Mouse (Mus musculus) right cerebral cortex, postnatal 10 days (tissue): ENCODE data around the gene Lnpep.
A peak's percentile ranks its signal among the peaks of the same experiment; 100 is the strongest.
"Not testable (repeated sequence)": the region's sequence is repeated elsewhere in the genome, so short reads cannot be mapped to it uniquely, and the experiment has no call there.

Experiments
- DNase-seq, 2 experiments: peaks; one replicate each; pipeline ENCODE4 v3.0.0; 2021; ENCODE audit warnings: low spot score in 2 of 2

Lnpep gene

DNA sequence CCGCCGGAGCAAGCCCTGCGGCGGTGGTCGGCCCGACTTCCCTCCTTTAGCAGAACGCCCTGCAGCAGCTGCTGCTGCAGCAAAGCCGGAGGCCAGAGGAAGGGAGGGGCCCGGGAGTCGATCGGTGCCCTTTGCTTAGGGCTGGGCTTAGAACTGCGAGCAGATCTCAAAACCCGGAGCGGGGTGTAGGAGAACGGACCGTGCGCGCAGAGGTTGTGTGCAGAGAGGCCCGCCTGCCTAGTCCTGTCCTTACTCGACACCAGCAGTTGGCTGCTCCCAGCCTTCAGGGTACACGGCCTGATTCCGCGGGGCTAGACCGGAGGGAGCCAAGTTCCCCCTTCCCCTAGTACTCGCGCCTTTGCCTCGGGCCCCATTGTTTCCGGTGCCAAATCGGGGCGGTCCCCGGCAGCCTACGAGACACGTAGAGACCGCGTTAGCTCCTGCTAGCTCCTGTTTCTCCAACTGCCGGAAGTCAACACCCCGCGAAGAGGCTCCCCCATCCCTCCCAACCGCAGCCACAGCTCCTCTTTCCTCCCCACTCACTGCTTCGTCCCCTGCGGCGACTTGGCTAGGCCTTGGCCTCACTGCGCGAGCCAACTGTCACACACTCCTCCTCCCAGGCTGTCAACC is at the start of gene Lnpep:
Lnpep (minus strand) TSS at position 94 of the 630 bp plus-strand sequence.
- peak; percentile 94 to 96 for DNase-seq

- no peak for DNase-seq
These were observed 31.0 kb upstream of the Lnpep start for GRCm38 (mm10) chr17:17655829-17656176.

DNA sequence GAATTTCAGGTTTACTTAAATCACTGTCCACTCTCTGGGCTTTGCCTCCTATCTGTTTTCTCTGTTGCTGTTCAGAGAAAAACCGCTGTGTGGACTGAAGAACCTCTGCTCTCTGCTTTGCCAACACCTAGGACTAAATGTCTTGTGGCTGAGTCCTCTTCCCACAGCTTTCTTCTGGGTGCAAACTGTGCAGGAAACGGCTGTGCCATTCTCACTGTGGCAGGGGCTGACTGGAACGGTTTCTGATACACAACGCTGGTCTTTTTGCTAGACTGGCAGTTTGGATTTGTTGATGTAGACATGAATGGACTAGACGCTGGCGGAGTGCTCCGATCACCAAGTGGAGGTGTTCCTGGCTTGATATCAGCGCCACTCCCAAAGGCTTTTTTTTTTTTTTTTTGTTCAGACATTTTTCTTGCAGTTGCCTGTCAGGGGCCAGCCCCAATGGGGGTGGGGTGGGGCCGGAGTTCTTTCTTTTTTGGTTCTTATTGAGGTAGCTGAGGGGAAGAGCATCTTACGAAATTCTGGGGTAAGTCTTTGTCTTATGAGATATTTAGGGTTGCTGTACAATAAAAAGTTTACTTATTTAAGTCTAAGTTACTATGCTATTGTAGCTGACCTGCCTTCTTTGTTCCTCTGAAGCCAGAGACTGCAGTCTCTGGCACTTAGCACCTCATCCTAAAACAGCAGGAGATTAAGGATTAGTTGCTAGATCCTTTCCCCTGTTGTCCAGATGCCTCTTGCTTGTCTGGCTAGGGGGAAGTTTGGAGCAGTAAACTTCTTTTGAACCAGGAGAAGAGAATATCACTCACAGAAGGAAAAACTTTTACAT is 30.4 kb upstream of the Lnpep start:
- no peak for DNase-seq

- DNase-seq: no peak
These were observed 27.7 kb upstream of the Lnpep start for GRCm38 (mm10) chr17:17652570-17652969.

- DNase-seq: peak; percentile 28 to 62
These were observed 20.9 kb upstream of the Lnpep start for GRCm38 (mm10) chr17:17645738-17646137.

DNA sequence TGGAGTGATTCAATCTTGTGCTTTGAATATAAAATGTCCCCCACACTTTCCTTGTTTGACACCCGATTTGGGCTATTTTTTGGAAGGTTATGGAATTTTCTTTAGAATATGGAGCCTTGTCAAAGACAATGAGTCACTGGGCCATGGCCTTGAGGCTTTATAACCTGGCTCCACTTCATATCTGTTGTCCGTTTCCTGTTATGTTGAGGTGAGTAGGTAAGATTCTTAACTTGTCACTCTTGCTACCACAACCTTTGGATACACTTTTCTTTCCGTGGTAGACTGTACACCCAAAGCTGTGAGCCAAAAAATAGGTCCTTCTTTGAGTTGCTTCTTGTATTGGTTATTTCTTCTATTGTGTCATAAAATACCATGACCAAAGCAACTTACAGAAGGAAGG is 12.5 kb upstream of the Lnpep start:
- no peak for DNase-seq

GRCm38 (mm10) chr17:17636147-17636546 is 11.3 kb upstream of the Lnpep start:
- DNase-seq: no peak

DNA sequence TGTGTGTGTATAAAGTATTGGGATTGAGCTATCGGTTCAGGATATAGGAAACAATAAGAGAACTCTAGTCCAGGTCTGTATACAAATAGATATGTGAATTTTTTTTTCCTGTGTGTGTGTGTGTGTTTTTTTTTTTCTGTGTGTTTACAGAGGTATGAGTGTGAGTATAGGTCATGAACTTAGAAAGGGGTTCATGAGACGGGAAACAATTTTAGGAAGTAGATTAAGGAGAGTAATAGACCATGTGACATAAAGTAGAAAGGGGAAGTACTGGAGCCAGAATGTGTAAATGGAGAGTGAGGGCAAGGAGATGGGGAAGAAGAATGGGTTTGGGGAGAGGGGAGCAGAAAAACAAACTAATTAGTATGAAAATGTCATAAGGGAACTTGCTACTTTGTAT is 9.2 kb upstream of the Lnpep start:
- no peak for DNase-seq

- no peak for DNase-seq
These were observed 7.1 kb upstream of the Lnpep start for GRCm38 (mm10) chr17:17631985-17632384.

DNA sequence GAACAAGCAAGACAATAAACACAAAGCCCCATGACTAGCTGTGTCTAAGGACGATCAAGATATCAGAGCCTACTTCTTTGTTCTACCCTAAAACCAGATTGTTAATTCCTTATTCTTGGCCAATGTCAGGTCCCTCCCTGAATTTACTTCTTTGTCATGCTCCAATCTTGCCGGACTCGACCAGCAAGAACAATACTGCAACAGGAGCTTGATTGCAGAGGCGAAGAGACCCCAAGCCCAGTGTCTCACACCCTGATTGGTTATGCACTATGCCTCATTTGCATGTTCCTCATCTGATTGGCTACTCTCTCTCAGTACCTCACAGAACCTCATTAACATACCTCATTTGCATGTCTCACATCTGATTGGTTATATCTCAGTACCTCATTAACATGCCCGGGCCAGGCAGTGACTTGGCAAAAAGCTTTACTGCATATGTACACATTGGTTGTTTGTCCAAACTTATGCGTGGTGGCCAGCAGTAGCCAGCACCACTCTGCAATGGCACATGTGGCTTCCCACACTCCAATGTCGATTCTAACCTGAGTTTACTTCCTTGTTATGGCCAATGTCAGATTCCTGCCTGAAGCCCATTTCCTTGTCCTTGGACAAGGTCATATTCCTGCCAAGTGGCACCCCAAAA is 3.5 kb upstream of the Lnpep start:
- not testable (repeated sequence) for DNase-seq

GRCm38 (mm10) chr17:17627558-17627957 is 2.7 kb upstream of the Lnpep start:
- no peak for DNase-seq

DNA sequence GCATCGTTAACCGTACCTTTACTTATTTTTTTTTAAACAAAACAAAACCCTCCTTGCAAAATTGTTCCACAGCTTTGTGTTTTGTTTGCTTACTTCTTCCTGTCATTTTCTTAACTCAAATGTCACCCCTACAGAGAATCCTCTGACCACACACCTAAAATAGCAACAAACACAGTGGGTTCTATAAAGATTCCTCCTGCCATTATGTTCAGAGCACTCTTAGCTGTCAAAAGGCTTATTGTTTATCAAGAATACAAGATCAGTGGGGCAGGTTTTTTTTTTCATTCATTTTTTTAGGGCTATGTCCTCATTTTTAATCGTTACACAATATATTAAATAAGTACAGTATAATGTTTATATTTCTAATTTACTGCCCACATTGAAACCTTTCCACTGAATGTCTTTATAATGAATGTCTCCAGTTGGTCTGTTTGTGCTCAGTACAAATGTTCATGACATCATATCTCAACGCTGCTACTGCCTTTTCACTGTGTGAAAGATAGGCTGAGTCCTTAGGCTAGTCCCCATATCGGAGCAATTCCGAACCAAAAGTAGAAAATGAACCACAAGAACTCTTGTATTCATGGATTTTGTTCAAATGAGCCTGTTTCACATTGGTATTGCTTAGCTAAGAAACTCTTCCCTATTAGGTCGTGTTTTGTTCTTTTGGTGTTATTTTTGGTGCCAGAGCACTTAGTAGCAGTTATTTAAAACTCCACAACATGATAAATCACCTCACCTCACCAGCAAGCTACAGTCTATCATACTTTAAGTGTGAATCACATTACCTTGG is 1.2 kb upstream of the Lnpep start:
- DNase-seq: no peak

- DNase-seq: peak; percentile 95 to 96
These were observed 361 bp downstream of the Lnpep start for GRCm38 (mm10) chr17:17624421-17624956.

DNA sequence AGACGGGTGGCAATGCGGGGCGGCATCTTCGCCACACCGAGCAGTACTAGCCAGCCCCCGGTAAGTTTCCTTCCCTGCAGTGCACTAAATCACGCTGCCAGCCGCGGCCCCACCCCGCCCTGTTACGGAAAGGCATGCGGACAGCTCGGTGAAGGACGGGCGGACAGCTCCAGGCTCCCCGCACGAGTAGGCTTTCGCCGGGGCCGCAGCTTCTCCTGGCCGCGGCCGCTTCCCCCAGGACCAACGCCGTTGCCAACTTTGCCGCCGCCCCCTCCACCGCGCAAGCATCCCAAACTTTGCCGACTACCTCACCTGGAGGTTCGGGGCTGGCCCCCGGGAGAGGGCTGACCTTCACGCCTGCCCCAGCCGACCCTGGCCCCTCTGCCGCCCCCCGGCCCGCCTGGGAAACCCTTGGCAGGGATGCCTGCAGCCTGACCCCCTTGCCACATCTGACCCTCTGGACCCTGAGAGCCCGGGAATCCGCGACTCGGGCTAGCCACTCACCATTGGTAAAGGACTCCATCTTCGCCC is 895 bp downstream of the Lnpep start:
- DNase-seq: peak; percentile 59 to 66

GRCm38 (mm10) chr17:17623221-17623889 is 1.5 kb downstream of the Lnpep start:
- DNase-seq: peak in 1 of 2 experiments; percentile 29

GRCm38 (mm10) chr17:17622576-17622975 is 2.3 kb downstream of the Lnpep start:
- no peak for DNase-seq

- no peak for DNase-seq
These were observed 3.3 kb downstream of the Lnpep start for GRCm38 (mm10) chr17:17621586-17621985.

GRCm38 (mm10) chr17:17618463-17618862 is 6.4 kb downstream of the Lnpep start:
- DNase-seq: no peak

- DNase-seq: no peak
These were observed 7.2 kb downstream of the Lnpep start for GRCm38 (mm10) chr17:17617440-17618204.

DNA sequence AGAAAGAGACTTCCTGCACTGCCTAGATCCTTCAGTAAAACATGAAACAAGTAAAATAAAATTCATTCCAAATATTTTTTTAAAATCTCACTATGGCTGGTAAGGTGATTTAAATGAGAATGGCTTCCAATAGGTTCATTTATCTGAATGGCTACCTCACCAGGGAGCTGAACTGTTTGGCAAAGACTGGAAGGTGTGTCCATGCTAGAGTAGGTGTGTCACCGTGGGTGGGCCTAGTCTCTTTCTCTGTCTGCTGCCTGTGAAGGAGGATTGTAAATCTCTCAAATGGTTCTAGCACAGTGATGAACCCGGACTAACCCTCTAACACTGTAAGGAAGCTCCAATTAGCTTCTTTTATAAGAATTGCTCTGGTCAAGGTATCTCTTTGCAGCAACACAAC is 12.5 kb downstream of the Lnpep start:
- DNase-seq: no peak
